Mouse (Mus musculus): Measurements from ENCODE around the gene Card10. TPM values are rescaled to one million over a fixed set of nuclear protein-coding genes. Genes with fewer than 3 reads are reported as not detected.

Card10 gene
- polyA plus RNA-seq, 1 experiment from 2014 or later: 2.9 TPM

GRCm38 (mm10) chr15:78808980-78809379 lies 6.1 kb upstream of the Card10 start:
- ATAC-seq (ENCODE audit: low FRiP score): no peak
- H3K36me3 ChIP-seq: no peaks in the 10 kb centered on the region
- H3K4me3 ChIP-seq: no peak overlapping the region
- H3K9ac ChIP-seq: no peak overlapping the region
- no peaks in the 10 kb centered on the region for H3K4me1 ChIP-seq
- H3K27me3 ChIP-seq: peaks cover 27% of the 10 kb centered on the region
- no peaks in the 10 kb centered on the region for H3K9me3 ChIP-seq (replicated peaks)
- WGBS: 85% methylated on average over 2 of the region's 2 CpGs
- H3K27ac ChIP-seq: no peak overlapping the region
- no peak overlapping the region for H3K4me2 ChIP-seq (replicated peaks)

- H3K9me3 ChIP-seq (replicated peaks): no peaks in the 10 kb centered on the region
- H3K4me1 ChIP-seq: peaks cover 14% of the 10 kb centered on the region
- H3K36me3 ChIP-seq: no peaks in the 10 kb centered on the region
- H3K9ac ChIP-seq: no peak overlapping the region
- H3K4me3 ChIP-seq: no peak overlapping the region
- no peak overlapping the region for H3K4me2 ChIP-seq (replicated peaks)
- ATAC-seq (ENCODE audit: low FRiP score): no peak
- WGBS: 76% methylated on average over 3 of the region's 3 CpGs
- peaks cover 45% of the 10 kb centered on the region for H3K27me3 ChIP-seq
- H3K27ac ChIP-seq: no peak overlapping the region
Observed at GRCm38 (mm10) chr15:78807141-78807540, 4.3 kb upstream of the Card10 start.

DNA sequence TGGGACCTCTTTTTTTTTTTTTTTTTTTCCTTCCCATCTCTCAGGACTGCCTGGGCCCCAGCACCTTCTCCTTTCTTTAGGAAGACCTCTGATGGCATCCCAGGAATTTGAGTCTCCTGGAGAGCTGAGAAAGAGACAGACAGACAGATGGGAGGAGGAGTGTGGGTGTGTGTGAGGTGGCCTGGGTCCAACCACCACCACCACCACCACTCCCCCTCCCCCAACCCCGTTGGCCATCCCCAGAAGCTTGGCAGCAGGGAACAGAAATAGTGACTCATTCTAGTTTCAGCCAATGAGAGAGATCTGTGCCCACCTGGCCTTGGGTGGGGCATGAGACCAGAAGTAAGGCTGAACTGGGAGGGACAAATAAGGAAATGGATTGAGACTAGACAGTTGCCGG lies 3.8 kb upstream of the Card10 start:
- Histone ChIP-seq H3K9me3 (replicated peaks) (no peaks in the 10 kb centered on the region), H3K27ac (no peak overlapping the region), H3K9ac (no peak overlapping the region), H3K27me3 (peaks cover 50% of the 10 kb centered on the region), H3K4me1 (peaks cover 19% of the 10 kb centered on the region), H3K4me3 (no peak overlapping the region), H3K4me2 (replicated peaks) (no peak overlapping the region), H3K36me3 (no peaks in the 10 kb centered on the region)
- ATAC-seq (ENCODE audit: low FRiP score): no peak
- WGBS: 48% methylated on average over 2 of the region's 2 CpGs

DNA sequence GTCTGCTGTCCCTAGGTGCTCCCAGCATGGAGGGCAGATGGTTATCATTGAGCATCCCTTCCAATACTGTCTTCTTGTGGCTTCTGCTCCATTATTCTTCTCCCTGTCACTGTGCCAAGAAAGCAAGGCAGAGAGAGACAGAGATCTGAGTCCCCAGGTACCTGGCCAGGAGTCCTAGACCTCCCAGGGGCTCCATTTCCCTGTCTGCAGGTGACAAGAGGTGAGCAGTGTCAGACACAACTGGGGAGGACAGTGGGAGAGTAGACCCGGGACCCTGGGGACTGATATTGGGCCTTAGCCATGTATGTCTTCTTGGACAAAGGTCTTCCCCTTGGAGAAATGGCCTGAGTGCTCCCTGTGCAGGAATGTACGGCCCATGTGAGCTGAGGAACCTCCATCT lies 2.5 kb upstream of the Card10 start:
- Histone ChIP-seq H3K4me2 (replicated peaks) (no peak overlapping the region), H3K9ac (no peak overlapping the region), H3K27me3 (peaks cover 60% of the 10 kb centered on the region), H3K4me1 (peaks cover 19% of the 10 kb centered on the region), H3K27ac (no peak overlapping the region), H3K4me3 (no peak overlapping the region), H3K9me3 (replicated peaks) (no peaks in the 10 kb centered on the region), H3K36me3 (no peaks in the 10 kb centered on the region)
- ATAC-seq (ENCODE audit: low FRiP score): no peak
- 57% methylated on average over 2 of the region's 2 CpGs for WGBS

DNA sequence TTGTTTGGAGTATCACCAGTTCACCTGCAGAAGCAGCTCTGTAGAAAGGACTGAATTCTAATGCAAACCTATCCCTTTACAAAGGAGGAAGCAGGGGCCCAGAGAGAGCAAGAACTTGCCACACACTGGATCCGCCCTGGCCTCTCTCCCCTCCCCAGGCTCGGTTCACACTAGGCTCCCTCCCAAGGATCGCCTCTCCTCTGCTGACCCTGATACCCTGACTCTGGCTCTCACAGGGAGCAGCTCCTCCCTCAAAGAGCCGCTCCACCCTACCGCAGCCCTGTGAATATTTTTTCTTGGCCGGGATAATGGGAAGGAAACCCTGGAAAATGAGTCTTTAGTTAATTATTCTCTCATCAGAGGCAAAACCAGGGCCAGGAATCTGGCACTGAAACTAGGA lies 1.5 kb upstream of the Card10 start:
- H3K27ac ChIP-seq: no peak overlapping the region
- no peak overlapping the region for H3K4me3 ChIP-seq
- ATAC-seq (ENCODE audit: low FRiP score): no peak
- 11% methylated on average over 6 of the region's 6 CpGs for WGBS
- H3K4me1 ChIP-seq: peaks cover 19% of the 10 kb centered on the region
- peaks cover 60% of the 10 kb centered on the region for H3K27me3 ChIP-seq
- no peak overlapping the region for H3K4me2 ChIP-seq (replicated peaks)
- H3K9me3 ChIP-seq (replicated peaks): no peaks in the 10 kb centered on the region
- H3K9ac ChIP-seq: no peak overlapping the region
- no peaks in the 10 kb centered on the region for H3K36me3 ChIP-seq

GRCm38 (mm10) chr15:78803499-78803900 lies 658 bp upstream of the Card10 start:
- no peak overlapping the region for H3K27ac ChIP-seq
- ATAC-seq (ENCODE audit: low FRiP score): peak; percentile 38; the same call in 1 of the 2 replicates

DNA sequence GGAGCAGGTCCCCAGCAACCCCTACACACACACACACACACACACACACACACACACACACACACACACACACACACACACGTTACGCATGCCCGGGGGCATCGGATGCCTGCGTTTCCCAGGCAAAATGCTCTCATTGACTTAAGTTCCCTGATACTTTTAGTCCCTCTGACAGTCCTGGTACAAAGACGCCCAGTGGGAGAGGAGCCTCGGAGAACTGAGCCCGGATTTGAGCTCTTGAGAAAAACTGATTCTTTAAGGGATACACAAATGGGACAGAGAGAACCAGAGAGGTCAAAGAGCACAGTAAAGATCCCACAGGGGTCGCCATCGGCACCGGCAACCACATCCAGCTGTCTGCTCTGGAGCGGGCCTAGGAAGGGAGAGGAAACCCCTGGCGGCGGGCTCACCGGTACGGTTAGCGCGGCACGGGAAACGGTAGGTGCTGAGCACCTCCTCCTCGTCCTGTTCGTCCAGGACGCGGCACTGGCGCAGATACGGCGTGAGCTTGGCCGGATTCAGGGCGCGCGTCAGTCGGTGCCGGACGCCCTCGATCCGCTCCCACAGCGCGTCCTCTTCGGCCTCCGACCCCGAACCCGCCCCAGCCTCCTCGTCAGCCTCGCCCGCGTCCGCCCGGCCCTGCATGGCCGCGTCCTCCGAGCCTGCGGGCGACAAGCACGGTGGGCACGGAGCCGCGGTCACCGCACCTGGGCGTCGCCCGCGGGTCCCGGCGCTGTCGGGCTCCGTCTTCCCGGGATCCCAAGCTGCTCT lies 686 bp downstream of the Card10 start:
- WGBS: 5% methylated on average over 67 of the region's 67 CpGs
- H3K27ac ChIP-seq: no peak overlapping the region

More at GRCm38 (mm10) chr15:78803499-78803900, 658 bp upstream of the Card10 start:
- Histone ChIP-seq H3K27me3 (peaks cover 57% of the 10 kb centered on the region), H3K4me1 (peaks cover 23% of the 10 kb centered on the region), H3K4me2 (replicated peaks) (no peak overlapping the region), H3K9ac (no peak overlapping the region), H3K36me3 (no peaks in the 10 kb centered on the region), H3K9me3 (replicated peaks) (no peaks in the 10 kb centered on the region), H3K4me3 (no peak overlapping the region)
- 1% methylated on average over 8 of the region's 8 CpGs for WGBS

DNA sequence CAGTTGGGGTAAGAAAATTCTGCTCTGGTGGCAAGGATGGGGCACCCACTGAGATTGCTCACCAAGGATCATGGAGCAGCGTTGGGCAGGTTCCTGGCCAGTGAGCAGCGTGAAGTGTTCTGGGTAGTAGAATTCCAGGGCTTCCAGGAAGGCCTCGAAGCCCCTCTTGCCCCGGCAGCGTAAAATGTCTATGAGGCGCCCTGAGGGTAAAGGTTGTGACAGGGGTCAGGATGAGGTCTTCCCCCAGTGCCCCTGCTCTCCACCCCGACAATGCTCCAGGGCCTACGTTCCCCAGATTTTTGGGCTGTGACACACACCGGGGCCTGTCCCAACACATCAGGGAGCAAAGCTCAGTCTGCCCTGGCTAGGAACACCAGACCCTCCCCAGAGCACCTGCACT lies 1.3 kb downstream of the Card10 start:
- H3K27me3 ChIP-seq: peaks cover 69% of the 10 kb centered on the region
- 55% methylated on average over 9 of the region's 9 CpGs for WGBS
- H3K4me3 ChIP-seq: peak overlapping the region; percentile 52; the same call in 1 of the 2 replicates

More for the DNA sequence above, 686 bp downstream of the Card10 start:
- H3K4me1 ChIP-seq: peaks cover 23% of the 10 kb centered on the region
- ATAC-seq (ENCODE audit: low FRiP score): 0 out of 2 replicates have a peak, but pooled peaks have one; percentile 33
- peaks cover 68% of the 10 kb centered on the region for H3K27me3 ChIP-seq
- H3K9me3 ChIP-seq (replicated peaks): no peaks in the 10 kb centered on the region
- peak overlapping the region; percentile 76 for H3K4me2 ChIP-seq (replicated peaks)
- peak overlapping the region; percentile 57 for H3K9ac ChIP-seq
- H3K36me3 ChIP-seq: no peaks in the 10 kb centered on the region
- peak overlapping the region; percentile 52 for H3K4me3 ChIP-seq

DNA sequence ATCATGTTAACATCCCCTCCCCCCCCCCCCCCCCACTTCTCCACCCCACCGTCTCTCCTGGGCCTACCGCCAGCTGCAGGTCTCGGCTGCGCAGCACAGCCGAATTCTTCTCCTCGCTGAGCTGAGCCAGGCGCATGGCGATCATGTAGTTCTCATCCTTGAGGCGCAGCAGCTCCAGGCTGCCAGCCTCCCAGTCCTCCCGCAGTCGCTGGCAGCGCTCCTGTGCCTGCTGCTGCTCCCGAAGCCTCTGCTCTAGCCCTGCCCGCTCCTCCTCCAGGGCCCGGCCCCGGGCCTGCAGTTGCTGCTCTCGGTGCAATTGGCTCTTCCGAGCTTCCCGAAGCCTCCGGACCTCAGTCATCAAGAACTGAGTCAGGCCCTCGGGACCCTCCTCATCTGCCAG lies 3.8 kb downstream of the Card10 start:
- Histone ChIP-seq H3K4me3 (no peak overlapping the region), H3K9me3 (replicated peaks) (no peaks in the 10 kb centered on the region), H3K9ac (no peak overlapping the region), H3K36me3 (no peaks in the 10 kb centered on the region), H3K27me3 (peaks cover 51% of the 10 kb centered on the region), H3K4me2 (replicated peaks) (0 out of 2 replicates have a peak overlapping the region, but pooled peaks have one; percentile 19), H3K4me1 (peaks cover 31% of the 10 kb centered on the region), H3K27ac (no peak overlapping the region)
- ATAC-seq (ENCODE audit: low FRiP score): no peak
- 51% methylated on average over 19 of the region's 21 CpGs for WGBS

More for the DNA sequence above, 1.3 kb downstream of the Card10 start:
- Histone ChIP-seq H3K4me2 (replicated peaks) (peak overlapping the region; percentile 76), H3K9ac (no peak overlapping the region), H3K36me3 (no peaks in the 10 kb centered on the region), H3K4me1 (peaks cover 24% of the 10 kb centered on the region), H3K27ac (no peak overlapping the region), H3K9me3 (replicated peaks) (no peaks in the 10 kb centered on the region)
- no peak for ATAC-seq (ENCODE audit: low FRiP score)

- ATAC-seq (ENCODE audit: low FRiP score): no peak
Observed at GRCm38 (mm10) chr15:78797060-78797329, 5.8 kb downstream of the Card10 start.

DNA sequence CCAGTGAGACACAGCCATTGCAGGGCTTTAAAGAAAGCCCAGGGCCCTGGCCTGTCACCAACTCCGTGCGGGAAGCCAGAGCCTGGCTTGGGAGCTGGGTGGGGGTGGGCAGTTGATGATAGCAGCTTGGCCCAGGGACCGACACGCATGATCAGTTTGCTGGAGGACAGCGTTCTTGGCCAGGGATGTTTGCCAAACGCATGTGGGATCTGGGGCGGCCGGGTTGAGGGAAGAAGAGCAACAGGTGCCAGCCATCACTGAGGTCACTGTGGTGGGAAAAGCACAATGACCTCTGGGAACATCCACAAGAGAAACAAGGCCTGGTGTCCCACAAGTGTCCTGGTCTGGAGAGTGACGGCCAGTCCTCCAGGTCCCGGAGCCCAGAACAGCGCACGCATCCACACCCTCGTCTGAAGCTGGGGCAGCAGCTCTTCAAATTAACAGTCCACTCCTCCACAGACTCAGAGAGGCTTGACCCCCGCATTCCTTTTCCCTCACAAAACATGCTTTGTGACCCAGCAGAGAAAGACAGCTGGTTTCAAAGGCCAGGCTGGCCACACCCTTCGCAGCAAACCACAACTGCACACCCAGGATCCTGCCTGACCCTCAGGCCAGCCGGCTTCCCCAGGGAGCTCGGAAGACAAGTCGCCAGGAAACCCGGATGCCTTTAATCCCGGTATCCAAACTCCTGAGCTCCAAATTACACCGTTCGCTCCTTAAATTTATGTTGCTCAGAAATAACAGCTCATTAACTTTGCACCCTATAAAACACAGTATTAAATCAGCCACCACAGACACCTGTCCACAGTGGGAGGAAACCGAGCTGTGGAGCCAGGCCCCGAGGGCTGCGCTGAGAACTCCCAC lies 6.4 kb downstream of the Card10 start:
- H3K9ac ChIP-seq: no peak overlapping the region
- WGBS: 42% methylated on average over 25 of the region's 25 CpGs
- no peak overlapping the region for H3K27ac ChIP-seq
- H3K27me3 ChIP-seq: peaks cover 30% of the 10 kb centered on the region
- no peak overlapping the region for H3K4me2 ChIP-seq (replicated peaks)
- peaks cover 12% of the 10 kb centered on the region for H3K4me1 ChIP-seq
- no peaks in the 10 kb centered on the region for H3K9me3 ChIP-seq (replicated peaks)
- no peak overlapping the region for H3K4me3 ChIP-seq
- no peak for ATAC-seq (ENCODE audit: low FRiP score)
- no peaks in the 10 kb centered on the region for H3K36me3 ChIP-seq

More at GRCm38 (mm10) chr15:78797060-78797329, 5.8 kb downstream of the Card10 start:
- H3K4me2 ChIP-seq (replicated peaks): no peak overlapping the region
- no peak overlapping the region for H3K4me3 ChIP-seq
- no peak overlapping the region for H3K9ac ChIP-seq
- H3K27me3 ChIP-seq: peaks cover 36% of the 10 kb centered on the region
- WGBS: 86% methylated on average over 8 of the region's 8 CpGs
- H3K27ac ChIP-seq: no peak overlapping the region
- no peaks in the 10 kb centered on the region for H3K9me3 ChIP-seq (replicated peaks)
- H3K36me3 ChIP-seq: no peaks in the 10 kb centered on the region
- H3K4me1 ChIP-seq: peaks cover 15% of the 10 kb centered on the region

DNA sequence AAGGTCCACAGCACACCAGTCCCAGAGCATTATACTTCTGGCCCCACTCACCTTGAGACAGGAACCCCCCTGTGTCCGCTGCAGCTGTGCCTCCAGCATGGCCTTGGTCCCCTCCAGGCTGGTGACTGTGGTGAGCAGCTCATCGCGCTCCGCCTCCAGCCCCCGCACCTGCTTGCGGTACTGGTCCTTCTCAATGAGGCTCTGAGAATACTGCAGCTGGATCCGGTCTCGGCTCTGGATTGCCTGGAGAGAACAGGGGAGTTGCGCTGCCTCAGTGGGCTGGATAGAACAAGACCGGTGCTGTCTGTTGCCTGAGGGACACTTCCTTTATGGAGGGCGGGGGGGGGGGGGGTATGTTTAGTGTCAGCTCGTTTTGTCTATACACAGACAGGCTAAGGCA lies 11.9 kb downstream of the Card10 start:
- H3K9me3 ChIP-seq (replicated peaks): no peaks in the 10 kb centered on the region
- no peak for ATAC-seq (ENCODE audit: low FRiP score)
- no peaks in the 10 kb centered on the region for H3K36me3 ChIP-seq
- no peak overlapping the region for H3K4me3 ChIP-seq
- H3K27me3 ChIP-seq: peaks cover 5% of the 10 kb centered on the region; the same call in 1 of the 2 replicates
- 84% methylated on average over 12 of the region's 12 CpGs for WGBS
- peaks cover 23% of the 10 kb centered on the region for H3K4me1 ChIP-seq
- H3K9ac ChIP-seq: no peak overlapping the region
- H3K4me2 ChIP-seq (replicated peaks): no peak overlapping the region
- no peak overlapping the region for H3K27ac ChIP-seq

All from hindbrain, embryonic 12.5 days (tissue).